ENCODE assay signal across 1 mouse cellular context in the genomic region with DNA sequence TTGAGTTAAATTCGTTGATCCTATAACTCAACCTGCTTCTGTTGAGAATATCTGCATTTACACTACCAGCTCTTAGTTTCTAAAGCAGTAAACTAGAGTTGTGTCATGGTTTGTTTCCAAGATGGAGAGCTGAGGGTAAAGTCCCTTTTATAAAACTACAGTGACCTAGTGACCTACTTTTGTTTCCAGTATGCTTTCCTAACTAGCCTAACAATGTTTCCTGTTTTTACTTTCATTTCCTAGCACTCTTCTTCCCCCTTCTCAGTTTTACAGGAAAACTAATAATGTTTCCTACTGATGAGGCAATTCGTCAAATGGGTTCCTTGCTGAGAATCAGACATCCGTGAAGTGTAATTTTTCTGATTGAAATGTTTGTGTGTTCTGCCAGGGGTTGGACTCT.
TF ChIP-seq lines count a peak whose summit lies in the region.

No protein-coding gene starts in this region.

TF ChIP-seq in CH12.LX, 34 proteins besides CTCF, POLR2A, EP300 and RAD21 (continued from another document):
- peak; percentile 79; the same call in 1 of the 2 replicates for TF ChIP-seq IRF4 (IDR thresholded peaks at IDR 0.05; ENCODE audit: low read depth, low read length)
